16 mouse cellular contexts compared by ENCODE assay signal in the genomic region with DNA sequence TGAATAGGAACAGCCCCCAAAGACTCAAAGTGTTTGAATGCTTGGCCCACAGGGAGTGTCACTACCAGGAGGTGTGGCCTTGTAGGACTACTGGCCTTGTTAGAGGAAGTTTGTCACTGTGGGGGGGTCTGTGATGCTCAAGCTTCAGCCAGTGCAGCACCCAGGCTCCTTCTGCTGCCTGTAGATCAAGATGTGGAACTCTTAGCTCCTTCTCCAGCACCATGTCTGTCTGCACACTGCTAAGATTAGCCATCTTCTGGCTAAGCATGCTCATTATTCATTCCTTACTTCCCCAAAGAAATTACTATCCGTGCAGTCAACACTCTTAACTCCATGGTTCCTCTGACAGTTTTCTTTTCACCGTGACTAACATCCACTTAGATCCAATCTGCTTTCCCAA.
"Had no signal": no experiment of that assay in that cellular context is flagged by ENCODE, and none has a peak within 500 bp of the region (broad histone marks: within the 10 kb centered on the region; RNA-seq: fewer than 3 reads in every experiment).

No protein-coding gene starts in this region.

- H3K4me2 ChIP-seq: limb, embryonic 12.5 days; liver, embryonic 13.5 days; lung, embryonic 15.5 days; neural tube, embryonic 15.5 days had no signal

- H3K4me1 ChIP-seq: midbrain, embryonic 10.5 days; neural tube, embryonic 15.5 days had no signal

- DNase-seq: kidney, adult 11 months; kidney, adult 9 months; layer of hippocampus, postnatal 36 days; liver; liver, embryonic 13.5 days; liver, postnatal 0 days; lung, postnatal 14 days; midbrain, embryonic 14.5 days; spleen, adult 18-20 months; thymus, postnatal 25 days had no signal

- H3K4me3 ChIP-seq: limb, embryonic 12.5 days; liver, embryonic 13.5 days; lung, embryonic 15.5 days; midbrain, embryonic 10.5 days; myocyte; neural tube, embryonic 15.5 days had no signal

- ATAC-seq: liver, postnatal 0 days had no signal

- H3K27ac ChIP-seq: kidney, postnatal 0 days; limb, embryonic 12.5 days; liver, embryonic 13.5 days; lung, embryonic 15.5 days; midbrain, embryonic 10.5 days; neural tube, embryonic 15.5 days had no signal

- H3K27me3 ChIP-seq: limb, embryonic 12.5 days; liver, embryonic 13.5 days; lung, embryonic 15.5 days; neural tube, embryonic 15.5 days had no signal

- H3K36me3 ChIP-seq: limb, embryonic 12.5 days; liver, embryonic 13.5 days; lung, embryonic 15.5 days; neural tube, embryonic 15.5 days had no signal

- H3K9ac ChIP-seq: limb, embryonic 12.5 days; liver, embryonic 13.5 days; liver, postnatal 0 days; lung, embryonic 15.5 days; neural tube, embryonic 15.5 days had no signal

- H3K9me3 ChIP-seq: limb, embryonic 12.5 days; liver, embryonic 13.5 days; lung, embryonic 15.5 days; midbrain, embryonic 10.5 days; neural tube, embryonic 15.5 days had no signal
